Mouse (Mus musculus) spleen, adult 2 months (tissue): ENCODE data around the gene Prickle1.

Experiments
- CTCF ChIP-seq: fragments of 200-500 bp; IDR thresholded peaks from 2 replicates; pipeline ENCODE4 v1.5.1; 2011; ENCODE audit warnings: mild to moderate bottlenecking, inconsistent platforms; ENCODE audit not compliant: insufficient read depth, insufficient read length, insufficient replicate concordance; ENCODE audit errors: extremely low read depth
- POLR2A ChIP-seq: fragments of 200-500 bp; IDR thresholded peaks from 2 replicates; pipeline ENCODE4 v1.6.1; 2011; ENCODE audit warnings: low read depth, low read length, inconsistent platforms

DNA sequence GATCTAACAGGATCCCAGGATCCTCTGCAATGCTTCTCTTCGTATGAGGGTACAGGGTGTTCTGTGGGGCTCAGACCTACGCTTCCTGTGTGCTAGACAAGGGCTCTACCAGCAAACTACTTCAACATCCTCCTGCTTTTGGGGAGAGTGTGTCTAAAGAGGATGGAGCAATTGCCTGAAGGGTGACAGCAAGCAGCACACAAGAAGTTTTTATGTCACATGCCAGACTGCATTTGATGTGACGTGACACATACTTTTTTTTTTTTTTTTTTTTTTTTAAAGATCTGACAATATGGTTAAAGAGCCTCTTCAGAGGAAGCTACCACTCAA lies 65.0 kb downstream of the Prickle1 start:
- no peak for TF ChIP-seq CTCF
- no peak for TF ChIP-seq POLR2A
